Mouse (Mus musculus) heart, adult 8-10 months (tissue): ENCODE results near the gene Itpr3. TPM values are rescaled to one million over a fixed set of nuclear protein-coding genes. Genes with fewer than 3 reads are reported as not detected.

ENCODE experiments used
- DNase-seq: peaks from one replicate; pipeline ENCODE4 v3.0.0; 2022; ENCODE audit warnings: low spot score
- total RNA-seq, 4 experiments: library from RNA; stranded (reverse); gene quantifications; 2 replicates each; pipeline ENCODE4 v1.2.4; 2022

Itpr3 gene
- 1 to 10 TPM; 5.0 to 8.7 (median 6.8) TPM for total RNA-seq

GRCm38 (mm10) chr17:27056812-27057516 lies at the start of gene Itpr3:
TSS of gene Itpr3 (plus strand) at chr17:27057304.
- peak; percentile 63 for DNase-seq

GRCm38 (mm10) chr17:27008277-27008676 lies 48.8 kb upstream of the Itpr3 start:
- DNase-seq = no peak

DNA sequence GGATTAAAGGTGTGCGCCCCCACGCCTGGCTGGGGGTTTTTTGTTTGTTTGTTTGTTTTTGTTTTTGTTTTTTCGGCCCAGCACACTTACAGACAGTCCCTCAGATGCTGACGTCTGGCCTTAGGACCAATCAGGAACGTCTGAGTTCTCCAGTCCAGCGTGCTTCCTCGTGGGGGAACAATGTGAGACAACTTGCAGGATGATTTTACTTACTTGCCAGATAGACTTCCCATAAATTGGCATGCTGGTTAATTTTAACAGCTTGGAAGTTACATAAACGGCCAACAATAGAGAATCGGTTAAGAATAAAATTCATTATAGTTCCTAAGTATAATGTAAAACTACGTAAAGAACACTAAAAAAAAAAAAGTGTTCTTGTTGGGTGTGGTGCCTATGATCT lies 45.9 kb upstream of the Itpr3 start:
- DNase-seq = no peak

- no peak for DNase-seq
These were observed 45.0 kb upstream of the Itpr3 start for GRCm38 (mm10) chr17:27011998-27012672.

DNA sequence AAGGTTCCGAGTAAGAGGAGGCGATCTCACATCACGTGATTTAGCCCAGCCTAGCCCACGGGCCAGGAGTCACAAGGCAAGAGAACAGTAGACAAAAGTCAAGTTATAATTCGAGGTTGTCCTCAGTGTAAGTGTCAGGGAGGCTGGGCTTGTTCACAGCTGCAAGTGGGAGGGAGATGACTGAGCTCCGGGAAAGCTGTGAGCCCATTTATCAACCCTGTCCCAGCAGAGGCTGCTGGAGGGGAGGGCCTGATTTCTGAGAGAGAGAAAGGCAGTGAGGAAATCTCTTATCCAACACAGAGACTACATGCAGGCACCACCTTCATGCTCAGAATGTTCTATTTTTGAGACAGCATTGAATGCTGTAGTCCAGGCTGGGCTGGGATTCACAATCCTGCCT lies 44.2 kb upstream of the Itpr3 start:
- DNase-seq = no peak

DNA sequence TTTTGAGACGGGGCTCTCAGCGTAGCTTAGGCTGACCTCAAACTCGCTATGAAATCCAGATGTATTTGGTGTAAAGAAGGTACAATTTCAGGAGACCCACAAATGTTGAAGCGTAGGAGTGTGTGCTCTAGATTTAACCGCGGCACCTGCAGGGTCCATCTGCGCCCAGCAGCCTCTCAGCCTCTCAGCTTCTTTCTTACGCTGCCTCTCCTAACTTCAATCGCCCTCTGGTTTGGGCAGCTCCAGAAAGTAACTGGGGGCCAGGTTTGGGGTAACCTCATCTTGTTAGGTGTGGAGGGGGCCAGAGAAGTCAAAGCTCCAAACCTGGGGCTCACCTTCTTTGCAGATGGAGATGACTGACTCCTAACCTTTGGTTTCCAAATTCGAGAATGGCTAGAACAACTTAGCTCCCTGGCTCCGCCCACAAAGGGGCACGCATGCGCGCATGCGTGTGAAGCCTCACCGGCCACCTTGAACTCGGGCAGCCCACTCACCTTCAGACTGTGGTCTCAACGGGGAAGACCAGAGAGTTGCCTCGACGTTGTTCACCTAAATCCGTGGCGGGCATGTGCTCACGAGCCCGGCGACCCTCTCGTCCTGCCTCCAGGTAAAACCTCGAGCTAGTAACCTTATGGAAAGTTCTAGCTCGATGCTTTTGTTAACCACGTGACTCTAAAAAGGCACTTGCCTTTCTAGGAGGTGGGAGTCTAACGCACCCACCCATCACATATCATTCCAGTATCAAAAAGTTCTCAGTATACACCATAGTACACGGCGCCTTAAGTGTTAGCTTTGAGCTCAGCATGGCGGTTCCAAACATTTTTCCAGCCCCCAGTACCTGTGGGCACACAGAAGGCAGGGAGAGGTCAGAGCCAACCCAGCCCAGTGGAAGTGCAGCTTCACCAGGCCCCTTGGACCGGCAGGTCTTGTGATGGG lies 39.3 kb upstream of the Itpr3 start:
- DNase-seq = peak; percentile 83

DNA sequence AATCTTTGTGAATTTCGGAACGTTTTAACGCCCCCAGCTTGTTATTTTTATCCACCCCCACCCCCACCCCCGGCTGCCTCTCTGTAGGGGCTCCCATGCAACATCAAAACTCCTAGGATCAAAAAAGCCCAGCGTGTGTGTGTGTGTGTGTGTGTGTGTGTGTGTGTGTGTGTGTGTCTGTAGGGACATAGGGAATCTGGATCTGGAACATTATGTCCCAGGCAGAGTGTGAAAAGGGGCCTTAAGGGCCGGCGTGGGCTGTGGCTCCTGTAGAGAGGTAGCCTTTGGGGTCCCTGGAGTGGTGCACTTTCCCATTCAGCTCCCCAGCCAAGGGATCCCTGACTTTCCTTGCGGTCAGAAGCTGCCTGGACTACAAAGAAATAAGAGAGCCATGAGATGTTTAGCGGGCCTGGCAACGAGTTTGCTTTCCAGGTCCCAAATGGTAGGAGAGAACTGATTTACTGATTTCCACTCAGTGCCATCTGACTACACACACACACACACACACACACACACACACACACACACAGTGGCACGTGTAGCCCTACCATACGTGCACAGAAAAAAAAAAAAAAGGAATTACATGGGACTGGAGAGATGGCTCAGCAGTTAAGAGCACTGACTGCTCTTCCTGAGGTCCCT lies 38.4 kb upstream of the Itpr3 start:
- DNase-seq = no peak

GRCm38 (mm10) chr17:27021076-27021475 lies 36.0 kb upstream of the Itpr3 start:
- no peak for DNase-seq

DNA sequence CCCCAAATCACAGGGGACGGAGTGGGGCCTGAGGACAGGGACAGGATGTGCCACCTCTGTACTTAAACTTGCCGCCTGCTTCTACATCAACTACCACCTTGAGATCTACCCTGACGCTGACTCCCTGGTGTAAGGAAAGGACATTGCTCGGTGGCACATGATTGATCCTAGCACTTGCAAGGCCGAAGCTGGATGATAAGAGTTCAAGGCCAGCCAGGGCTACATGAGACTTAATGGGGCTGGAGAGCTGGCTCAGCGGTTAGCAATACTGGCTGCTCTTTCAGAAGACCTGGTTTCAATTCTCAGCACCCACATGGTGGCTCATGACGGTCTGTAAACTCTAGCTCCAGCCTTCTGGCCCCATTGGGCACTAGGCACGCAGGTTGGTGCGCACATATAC lies 35.4 kb upstream of the Itpr3 start:
- no peak for DNase-seq

DNA sequence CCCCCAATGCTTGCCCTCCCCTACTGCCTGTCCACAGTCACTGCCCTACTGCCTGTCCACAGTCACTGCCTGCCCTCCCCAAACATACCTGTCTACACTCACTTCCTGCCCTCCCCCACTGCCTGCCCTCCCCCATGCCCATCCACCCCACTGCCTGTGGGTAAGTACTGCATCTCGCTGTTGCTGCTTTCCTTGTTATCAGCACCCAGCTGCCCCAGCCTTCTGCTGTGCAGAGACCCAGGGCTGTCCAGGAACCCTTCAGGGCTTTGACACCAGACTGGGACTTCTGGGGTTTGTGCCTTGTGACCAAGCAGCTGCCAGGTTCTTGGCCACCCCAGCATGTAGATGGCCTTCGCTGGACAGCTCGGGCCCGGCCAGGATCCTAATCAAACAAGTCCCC lies 33.8 kb upstream of the Itpr3 start:
- DNase-seq = no peak

DNA sequence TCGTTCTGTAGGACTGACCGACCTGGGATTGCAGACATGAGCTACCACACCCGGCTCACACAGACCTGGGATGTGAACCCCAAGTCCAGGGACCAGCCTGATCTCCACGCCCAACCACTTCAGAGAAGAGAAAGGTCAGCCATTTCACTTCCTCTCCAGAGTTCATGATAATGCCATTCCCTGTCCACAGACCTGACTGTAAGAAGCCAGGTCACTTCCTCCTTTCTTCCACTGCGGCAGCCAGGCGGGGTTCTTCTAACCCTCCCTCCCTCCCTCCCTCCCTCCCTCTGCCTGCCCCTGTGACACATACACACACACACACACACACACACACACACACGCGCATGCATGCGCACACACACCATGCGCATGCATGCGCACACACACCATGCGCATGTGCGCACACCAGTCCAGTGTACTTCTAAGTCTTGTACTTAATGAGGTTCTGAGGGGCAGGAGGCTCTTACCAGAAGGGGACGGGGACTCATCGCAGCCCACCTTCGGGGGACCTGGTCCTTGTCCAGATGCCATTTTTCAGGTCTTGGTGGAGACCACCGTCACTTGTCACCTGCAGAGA lies 31.7 kb upstream of the Itpr3 start:
- DNase-seq = no peak

GRCm38 (mm10) chr17:27025951-27026350 lies 31.2 kb upstream of the Itpr3 start:
- no peak for DNase-seq

DNA sequence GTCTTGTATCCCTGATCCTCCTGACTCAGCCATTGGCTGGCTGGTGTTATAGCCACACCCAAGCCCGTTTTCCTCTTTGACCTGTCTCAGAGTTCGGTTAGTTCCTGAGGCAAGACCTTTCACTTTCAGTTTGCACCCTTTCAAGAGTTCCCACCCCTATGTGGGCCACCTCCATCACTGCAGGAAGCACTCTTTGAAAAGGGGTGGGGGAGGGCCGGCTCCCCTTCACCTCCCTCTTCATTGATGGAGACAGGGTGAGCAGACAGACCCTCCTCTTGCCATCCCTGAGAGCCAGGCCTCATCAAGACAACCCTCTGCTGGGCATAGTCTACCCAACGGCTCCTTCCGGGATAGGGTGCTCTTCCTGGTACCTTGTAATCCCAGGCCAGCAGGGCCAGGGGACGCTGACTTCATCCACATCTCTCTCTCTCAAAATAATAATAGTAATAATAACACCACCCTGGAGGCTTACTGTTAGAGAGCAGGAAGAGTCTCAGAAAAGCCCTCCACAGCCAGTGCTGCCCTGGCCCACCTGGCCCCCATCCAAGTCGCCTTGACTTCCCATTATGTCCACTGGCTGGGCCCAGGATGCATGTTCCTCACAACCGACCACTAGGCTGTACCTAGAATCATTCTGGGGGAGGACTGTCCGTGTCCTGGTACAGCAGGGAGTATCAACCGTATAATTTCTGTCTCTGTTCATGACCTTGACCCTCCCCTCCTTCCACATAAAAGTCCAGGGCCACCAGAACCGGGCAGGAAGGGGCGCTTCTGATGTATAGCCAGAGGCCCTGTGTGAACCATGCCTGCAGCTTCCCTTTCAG lies 29.4 kb upstream of the Itpr3 start:
- peak; percentile 58 for DNase-seq

DNA sequence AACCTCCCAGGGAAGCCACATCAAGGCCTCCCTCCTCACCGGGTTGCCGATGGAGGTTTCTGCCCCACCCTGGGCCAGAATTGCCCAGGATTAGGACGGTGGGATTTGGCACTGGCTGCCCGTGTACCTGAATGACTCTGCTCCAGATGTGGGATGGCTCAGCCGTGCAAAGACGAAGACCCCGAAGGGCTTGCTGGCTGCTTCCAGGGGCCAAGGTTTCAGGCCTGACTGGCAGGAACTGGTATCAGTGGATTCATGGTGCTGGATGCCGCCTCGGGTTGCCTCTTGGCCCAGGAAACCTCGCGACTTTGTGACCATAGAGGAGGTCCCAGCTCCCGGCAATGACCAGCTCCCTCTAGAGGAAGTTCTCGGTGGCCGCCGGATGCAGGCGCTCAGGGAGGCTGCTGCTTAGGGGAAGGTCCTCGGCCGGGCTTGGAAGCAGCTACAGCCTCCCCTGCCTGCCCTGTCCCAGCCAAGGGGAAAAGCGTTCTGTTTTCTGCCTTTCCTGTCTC lies 28.8 kb upstream of the Itpr3 start:
- peak; percentile 93 for DNase-seq

DNA sequence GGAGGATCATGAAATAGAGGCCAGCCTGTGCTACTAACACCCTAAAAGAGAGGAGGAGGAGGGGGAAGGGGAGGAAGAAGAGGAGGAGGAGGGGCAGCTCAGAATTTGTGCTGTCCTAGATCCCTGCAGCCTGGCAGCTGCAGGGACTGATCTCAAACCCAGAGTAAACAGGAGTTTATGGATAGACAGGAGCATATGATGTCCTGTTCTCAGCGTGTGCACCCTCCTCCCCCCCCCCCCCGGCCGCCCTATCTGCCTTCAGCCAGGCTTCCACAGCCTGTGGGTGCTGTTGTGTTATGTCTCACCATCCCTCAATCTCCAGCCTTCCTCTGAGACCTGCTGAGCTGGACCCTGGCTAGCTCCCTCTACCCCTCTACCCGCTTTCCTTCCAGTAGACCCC lies 28.2 kb upstream of the Itpr3 start, which contains the start of gene Bak1:
Gene Bak1, minus strand, starts transcription at position 101 of the 400 bp plus-strand sequence.
- no peak for DNase-seq

GRCm38 (mm10) chr17:27029431-27029830 lies 27.7 kb upstream of the Itpr3 start:
- no peak for DNase-seq

DNA sequence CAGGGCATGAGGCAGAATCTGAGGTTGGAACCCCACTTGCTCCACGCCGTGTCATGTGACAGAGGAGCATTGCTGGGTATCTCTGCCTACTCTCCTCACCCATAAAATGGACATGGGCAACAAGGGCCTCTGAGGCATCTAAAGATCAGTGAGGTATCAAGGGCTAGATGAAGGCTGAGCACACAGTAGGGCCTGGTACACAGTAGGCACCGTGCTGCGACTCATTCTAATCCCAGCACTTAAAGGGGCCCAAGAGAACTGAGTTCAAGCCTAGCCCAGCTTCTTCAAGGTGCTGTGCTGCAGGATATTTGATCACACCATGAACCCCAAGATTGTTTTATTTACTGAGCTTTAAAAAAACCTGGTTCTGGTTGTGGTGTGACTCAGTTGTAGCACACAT lies 26.2 kb upstream of the Itpr3 start:
- DNase-seq = no peak

GRCm38 (mm10) chr17:27032328-27032727 lies 24.8 kb upstream of the Itpr3 start:
- no peak for DNase-seq

DNA sequence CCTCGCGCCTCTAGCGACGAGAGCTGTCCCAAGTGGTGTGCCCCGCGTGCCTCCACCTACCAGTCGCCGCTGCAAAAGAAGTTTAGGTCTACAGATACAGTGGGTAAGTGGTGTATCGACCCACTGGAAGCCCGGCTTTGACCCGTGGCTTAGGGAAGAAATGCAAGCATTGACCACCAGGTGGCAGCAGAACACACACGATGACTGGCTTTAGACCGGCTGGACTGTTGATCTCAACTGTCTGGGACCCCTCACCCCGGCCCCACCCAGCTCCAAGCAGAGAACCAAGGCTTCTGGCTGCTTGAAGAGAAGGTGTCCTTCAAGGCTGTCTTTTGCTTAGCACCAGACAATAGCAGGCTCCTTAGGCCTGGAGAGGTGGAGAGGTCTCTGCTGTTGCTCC lies 24.2 kb upstream of the Itpr3 start:
- DNase-seq = peak; percentile 84

DNA sequence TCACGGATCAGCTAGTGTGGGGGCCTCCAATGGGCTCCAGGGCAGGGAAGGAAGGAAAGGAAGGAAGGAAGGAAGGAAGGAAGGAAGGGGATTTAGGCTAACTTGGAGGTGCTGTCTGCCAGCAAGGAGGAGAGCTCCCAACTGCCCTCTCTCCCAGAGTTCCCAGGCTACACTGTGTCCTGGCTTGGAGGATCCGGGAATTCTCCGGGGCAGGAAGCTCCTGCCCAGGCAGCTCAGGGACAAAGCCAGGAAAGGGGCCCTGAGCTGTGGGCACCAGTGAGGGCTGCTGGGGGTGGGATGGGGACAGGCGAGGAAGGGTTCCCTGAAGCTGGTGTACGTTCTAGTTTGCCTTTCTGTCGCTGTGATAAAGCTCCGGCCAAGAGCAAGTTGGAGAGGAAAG lies 20.6 kb upstream of the Itpr3 start:
- DNase-seq = no peak
